Mouse (Mus musculus) heart, postnatal 36 days (tissue): ENCODE measurements around the gene Amt. TPM values are rescaled to one million over a fixed set of nuclear protein-coding genes. Genes with fewer than 3 reads are reported as not detected.

Experiments
- DNase-seq, 2 experiments: peaks; one replicate each; pipeline ENCODE4 v3.0.0; 2021 to 2022
- intact Hi-C: fragments of 180-260 bp; cut with DNase I; formaldehyde crosslinking; loops from one replicate; pipeline ENCODE4 v1.15.1; 2025
- total RNA-seq, 2 experiments: library from RNA; stranded (reverse); gene quantifications; 2 replicates each; pipeline ENCODE4 v1.2.3; 2021

Amt gene
- total RNA-seq, 2 experiments from 2014 or later: 4.0 to 5.2 TPM

DNA sequence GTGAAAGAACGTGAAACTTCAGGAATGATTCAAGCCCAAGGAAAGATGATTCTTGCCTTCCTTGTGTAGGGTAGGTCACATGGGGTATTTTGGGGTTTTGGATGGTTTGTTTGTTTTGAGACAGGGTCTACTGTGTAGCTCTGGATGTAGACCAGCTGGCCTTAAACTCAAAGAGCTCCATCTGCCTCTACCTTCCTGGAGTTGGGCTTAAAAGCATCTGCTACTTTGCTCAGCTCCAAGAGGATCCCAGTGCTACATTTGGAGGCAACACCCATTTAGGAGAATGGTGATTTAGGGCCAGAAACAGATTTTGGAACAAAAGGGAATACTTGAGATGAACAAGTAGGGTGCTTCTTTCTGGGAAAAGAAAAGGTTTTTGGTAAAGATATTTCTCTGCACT lies 28.1 kb downstream of the Amt start:
- DNase-seq: no peak
- intact Hi-C loops: loop anchor here (2.0 kb wide), 1 partner anchor 14 kb away; the partner anchor contains the start of gene Gpx1

DNA sequence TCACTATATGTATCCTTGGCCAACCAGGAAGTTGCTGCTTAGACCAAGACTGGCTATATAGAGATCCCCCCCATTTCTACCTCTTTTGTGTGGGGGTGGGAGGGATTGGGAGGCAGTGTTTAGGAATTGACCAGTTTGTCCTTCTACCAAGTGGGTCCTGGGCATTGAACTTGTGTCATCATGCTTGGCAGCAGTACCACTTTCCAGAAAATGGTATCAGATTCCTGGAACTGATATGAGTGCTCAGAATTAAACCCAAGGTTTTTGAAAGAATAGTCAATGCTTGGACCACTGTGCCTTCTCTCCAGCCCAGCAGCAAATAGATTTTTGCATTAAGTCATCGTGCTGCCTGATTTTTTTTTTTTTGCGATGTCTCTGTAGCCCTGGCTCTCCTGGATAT lies 29.2 kb downstream of the Amt start:
- intact Hi-C loops: loop anchor here (2.0 kb wide), 1 partner anchor 13 kb away; the partner anchor contains the start of gene Gpx1
- DNase-seq: no peak

DNA sequence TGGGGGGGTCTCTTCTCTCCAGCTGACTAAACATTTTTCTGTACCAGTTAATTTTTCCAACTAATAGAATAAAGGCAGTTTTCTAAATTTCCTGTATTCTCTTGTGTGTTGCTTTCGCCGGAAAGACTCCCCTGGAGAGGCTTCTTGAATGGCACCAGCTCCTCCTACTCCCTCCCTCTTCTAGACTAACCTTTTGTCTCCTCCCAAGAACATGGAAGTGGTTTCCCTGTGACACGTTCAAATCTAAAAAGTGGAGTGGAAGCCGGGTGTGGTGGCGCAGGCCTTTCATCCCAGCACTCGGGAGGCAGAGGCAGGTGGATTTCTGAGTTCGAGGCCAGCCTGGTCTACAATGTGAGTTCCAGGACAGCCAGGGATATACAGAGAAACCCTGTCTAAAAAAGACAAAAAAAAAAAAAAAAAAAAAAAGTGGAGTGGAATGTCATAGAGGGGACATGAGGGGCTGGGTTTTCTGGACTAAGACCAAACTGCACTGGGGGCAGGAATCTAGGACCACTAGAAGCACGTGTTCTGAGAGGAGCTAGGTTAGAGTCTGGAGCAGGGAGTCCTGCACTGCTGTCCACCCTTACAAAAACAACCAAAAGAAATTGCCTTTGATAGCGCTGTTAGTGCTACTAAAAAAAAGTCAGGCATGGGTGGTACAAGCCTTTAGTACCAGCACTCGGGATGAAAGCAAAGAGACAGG lies 41.3 kb downstream of the Amt start:
- DNase-seq: no peak
- intact Hi-C loops: loop anchor here (2.0 kb wide), 1 partner anchor 13 kb away; no protein-coding TSS in a partner anchor

DNA sequence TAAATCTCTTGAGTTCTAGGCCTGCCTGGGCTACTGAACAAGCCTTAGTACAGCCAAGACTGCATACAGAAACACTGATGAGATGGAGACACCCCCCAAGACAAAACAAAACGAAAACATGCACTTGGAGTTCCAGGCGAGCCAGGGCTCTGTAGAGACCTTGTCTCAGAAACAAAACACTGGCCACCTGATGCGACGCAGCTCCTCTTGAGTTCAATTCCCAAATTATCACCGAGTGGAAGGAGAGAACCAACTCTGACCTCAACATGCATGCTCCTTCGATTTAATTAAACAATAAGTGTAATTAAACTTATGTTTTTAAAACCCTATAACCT lies 41.9 kb downstream of the Amt start:
- intact Hi-C loops: loop anchor here (2.0 kb wide), 1 partner anchor 14 kb away; no protein-coding TSS in a partner anchor
- DNase-seq: no peak

DNA sequence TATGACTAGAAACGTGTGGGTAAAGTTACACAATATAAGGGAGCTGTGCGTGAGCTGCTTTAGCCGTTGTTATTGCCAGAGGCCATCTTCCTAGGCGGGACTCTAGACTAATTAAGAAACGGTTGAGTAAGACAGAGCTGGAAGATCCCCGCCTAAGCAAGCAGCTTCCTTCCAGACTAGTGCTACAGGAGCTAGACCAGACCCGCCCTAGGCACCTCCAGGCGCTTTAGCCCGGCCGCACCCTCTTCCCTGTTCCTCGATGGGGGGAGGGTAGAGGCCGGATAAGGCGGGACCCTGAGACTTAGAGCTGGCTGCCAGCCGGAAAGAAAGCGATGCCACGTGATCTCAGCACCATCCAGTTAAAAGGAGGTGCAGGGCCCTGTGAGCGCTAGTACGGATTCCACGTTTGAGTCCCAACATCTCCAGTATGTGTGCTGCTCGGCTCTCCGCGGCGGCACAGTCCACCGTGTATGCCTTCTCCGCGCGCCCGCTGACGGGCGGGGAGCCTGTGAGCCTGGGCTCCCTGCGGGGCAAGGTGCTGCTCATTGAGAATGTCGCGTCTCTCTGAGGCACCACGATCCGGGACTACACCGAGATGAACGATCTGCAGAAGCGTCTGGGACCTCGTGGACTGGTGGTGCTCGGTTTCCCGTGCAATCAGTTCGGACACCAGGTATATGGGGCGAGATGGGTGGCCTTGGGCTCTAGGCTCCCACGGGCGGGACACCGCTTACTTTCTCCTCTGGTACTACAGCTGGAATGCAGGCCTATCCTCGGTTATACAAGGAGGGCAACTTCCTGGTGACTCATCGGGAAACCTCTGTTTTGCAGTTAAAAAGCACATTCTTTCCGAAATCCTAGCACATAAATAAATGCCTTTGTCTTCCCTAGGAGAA lies 42.5 kb downstream of the Amt start, which contains the start of gene Gpx1:
Gpx1 (plus strand) TSS at position 18 of the 896 bp plus-strand sequence.
- DNase-seq: peak; percentile 90
- intact Hi-C loops: loop anchor here (1.0 to 2.0 kb wide), 2 partner anchors 14 to 33 kb away; partner anchors contain the start of genes Rhoa and Tcta

DNA sequence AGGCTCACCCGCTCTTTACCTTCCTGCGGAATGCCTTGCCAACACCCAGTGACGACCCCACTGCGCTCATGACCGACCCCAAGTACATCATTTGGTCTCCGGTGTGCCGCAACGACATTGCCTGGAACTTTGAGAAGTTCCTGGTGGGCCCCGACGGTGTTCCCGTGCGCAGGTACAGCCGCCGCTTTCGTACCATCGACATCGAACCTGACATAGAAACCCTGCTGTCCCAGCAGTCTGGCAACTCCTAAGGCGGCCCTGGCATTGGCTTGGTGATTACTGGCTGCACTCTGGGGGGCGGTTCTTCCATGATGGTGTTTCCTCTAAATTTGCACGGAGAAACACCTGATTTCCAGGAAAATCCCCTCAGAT lies 43.2 kb downstream of the Amt start:
- peak; percentile 33 to 34 for DNase-seq
- intact Hi-C loops: loop anchor here (1.0 to 2.0 kb wide), 2 partner anchors 15 to 34 kb away; partner anchors contain the start of genes Rhoa and Tcta

DNA sequence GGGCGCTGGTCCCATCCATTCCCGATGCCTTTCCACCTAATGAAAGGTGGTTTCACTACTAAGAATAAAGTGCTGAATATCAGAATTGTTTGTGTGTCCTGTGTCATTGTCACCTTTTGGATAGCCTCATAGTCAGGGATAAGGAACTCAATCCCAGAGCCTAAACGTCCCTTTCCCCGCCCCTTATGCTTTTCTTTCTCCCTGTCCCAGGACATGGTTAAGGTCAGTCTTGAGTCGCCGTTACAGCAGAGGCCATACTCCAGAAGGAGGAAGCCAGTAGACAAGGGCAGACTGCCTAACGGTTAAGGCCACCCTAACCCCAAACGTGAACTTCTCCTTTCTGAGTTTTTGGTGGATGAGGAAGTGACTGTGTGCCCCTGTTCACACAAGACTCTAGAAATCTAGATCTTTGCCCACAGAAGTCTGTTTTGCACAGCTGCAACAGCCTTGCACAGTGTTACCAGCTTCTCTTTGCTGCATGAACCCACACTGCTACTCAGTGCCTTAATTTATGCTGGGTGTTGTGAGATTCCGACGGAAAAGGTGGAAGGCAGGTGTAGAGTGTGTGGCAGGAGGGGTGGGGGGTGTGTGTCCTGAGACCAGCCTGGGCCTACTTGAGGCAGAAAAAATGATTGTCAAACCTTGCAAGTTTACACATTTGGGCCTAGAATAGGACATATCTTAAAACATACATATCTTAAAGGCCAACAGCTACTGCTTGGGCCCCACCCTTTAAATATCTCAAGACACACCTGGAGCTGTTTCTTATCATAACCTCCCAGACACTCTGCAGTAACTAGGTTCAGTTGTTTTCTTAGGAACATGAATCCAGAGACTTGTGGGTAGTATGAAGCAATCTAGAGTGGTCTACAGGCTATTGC lies 43.8 kb downstream of the Amt start:
- intact Hi-C loops: no loop called here
- peak in 1 of 2 experiments; percentile 31 for DNase-seq

DNA sequence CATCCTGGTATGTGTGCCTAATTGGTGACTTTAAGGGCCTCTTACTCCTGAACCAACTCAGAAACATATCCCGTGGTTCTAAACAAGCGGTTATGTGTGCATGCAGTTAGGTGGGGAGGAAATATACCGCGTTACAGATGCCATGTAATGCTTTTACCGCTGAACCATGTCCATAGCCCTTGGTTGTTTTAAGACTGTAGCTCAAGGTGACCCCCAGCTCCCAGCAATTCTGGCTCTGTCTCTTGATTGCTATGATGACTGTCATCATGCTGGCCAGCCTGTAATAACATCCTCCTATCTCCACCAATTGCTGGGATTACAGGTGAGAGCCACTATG lies 44.5 kb downstream of the Amt start:
- intact Hi-C loops: no loop called here
- no peak for DNase-seq

DNA sequence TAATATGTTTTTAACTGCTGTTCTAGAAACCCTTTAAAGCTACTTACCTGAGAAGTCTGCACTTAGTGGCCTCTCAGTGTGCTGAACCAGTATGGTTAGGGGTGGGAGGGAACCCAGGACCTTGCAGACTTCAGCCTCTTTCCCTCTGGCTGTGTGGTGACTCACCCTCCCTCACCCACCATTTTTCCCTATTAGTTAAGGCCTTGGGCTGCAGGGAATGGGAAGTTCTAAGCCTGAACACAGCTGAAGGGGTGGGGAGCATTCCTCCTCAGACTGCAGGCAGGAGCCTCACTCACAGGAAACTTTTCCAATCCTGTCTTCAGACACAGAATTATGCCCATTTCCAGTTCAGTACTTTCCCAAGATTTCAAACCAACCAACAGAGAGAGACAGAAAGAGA lies 45.1 kb downstream of the Amt start:
- DNase-seq: no peak

DNA sequence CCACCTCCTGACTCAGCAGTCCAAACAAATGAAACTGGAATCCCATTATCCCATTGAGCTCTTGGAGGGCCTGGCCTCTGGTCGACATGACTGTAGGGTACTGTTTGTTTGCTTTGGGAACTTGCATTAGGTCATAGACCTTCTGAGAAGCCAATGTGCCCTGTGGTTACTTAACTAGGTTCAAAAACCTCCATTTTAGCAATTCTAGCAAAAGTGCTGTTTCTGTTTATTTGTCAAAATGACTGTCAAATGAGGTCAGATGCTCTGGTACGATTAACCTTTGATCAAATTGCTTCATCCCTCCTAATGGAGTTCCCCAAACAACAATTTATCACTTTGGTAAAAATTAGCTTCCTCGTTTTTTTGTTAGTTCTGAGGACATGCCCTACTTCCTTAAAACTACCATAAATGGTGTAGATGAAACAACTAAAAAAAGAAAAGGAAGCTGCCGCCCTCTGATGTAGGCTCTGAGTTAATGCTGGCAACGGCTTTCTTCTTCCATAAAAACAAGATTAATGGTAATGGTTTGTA lies 45.7 kb downstream of the Amt start:
- intact Hi-C loops: no loop called here
- no peak for DNase-seq

More for the DNA sequence above, 45.1 kb downstream of the Amt start:
- intact Hi-C loops: no loop called here

DNA sequence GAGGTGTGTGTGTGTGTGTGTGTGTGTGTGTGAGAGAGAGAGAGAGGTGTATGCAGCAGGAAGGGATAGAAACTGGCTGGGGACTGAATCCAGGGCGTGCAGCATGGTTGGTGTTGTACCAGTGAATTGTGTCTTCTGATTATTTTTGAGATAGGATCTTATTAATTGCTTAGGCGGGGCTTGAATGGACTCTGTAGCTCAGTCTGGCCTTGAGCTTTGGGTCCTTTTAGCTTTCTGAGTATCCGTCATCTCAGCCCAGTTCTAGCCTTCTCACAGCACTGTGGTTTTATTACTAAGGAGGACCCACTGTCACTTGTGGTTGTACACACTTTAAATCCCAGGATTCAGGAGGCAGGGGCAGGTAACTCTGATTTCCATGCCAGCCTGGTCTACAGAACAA lies 46.7 kb downstream of the Amt start:
- intact Hi-C loops: no loop called here

DNA sequence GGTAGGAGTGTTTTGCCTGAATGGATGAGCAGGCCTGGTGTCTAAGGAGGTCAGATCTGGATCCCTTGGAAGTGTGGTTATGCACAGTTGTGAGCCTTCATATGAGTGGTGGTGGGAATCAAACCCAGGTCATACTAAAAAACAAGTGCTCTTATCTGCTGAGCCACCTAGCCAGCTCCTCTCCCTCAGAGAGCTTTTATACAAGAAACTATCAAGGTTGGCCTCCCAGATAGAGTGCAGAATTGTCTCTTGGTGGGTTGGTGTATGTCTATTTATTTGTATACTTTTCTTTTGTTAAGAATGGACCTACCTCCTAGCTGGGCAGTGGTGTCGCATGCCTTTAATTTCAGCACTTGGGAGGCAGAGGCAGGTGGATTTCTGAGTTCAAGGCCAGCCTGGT lies 47.2 kb downstream of the Amt start:
- intact Hi-C loops: no loop called here
- DNase-seq: no peak

More for the DNA sequence above, 46.7 kb downstream of the Amt start:
- no peak for DNase-seq

DNA sequence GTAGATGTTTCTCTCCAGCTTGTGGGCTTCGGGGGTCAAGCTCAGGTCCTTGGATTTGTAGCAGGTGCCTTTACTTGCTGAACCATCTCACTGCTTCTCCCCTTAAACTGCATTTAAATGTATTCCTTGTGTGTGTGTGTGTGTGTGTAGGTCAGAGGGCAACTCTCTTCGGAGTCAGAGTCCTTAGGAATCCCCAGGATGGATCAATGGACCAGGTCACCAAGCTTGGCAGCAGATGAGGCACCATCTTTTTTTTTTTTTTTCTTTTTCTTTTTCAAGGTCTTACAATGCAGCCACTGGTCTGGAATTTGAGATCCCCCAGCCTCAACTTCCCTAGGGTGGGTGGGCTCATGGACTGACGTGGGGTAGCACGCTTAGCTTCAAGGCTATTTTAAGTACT lies 47.8 kb downstream of the Amt start:
- DNase-seq: no peak
- intact Hi-C loops: no loop called here

DNA sequence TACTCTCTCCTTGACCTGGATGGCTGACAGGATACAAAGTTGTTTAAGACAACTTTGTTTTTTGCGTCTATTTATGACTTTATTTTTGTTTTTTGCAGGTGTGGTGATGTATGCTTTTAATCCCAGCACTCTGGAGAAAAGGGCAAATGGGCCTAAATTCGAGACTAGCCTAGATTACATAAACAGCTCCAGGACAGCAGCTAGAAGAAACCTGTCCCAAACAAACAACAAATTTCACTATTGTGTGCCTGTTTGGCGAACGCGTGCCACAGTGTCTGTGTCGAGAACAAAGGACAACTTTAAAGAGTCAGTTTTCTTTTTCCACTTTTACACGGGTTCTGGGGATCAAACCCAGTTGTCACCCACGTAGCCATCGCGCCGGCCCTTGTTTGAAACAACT lies 50.4 kb downstream of the Amt start:
- intact Hi-C loops: loop anchor here (1.0 kb wide), 1 partner anchor 41 kb away; the partner anchor contains the start of genes Rhoa and Tcta
- DNase-seq: no peak

DNA sequence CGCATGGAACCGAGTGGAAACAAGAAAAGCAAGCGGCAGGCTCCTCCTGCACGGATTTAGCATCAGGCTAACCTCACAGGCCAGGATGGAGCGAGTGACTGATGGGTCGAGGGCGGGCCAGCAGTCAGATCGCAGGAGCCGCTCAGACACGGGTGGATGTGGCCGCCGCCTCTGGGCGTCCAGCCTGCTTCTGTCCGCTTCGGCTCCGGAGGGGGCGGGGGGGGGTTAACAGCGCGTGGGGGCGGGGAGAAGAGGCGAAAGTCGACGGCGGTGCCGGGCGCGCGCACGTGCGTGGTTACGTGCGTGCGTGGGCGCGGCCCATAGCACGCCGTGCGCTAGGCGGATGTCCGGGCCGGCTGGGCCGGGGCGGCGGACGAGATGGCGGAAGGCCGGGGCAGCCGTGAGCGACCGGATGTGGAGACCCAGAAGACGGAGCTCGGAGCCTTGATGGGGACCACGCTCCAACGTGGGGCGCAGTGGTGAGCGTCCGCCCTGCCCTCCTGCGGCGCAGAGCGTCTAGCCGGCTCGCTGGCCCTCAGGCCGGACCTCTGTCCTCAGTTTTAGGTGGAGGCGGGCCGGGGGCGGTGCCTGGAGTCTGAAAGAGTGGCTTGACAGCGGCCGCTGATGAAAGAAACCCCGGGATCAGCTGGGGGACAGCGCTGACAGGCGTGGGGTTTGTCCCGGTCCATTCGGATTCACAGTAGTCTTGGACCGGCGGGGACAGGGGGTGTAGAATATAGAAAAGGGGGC lies 51.1 kb downstream of the Amt start, which contains the start of gene Usp4:
Usp4 (plus strand) TSS at position 314 of the 750 bp plus-strand sequence.
- DNase-seq: peak; percentile 85 to 91
- intact Hi-C loops: loop anchor here (1.0 kb wide), 1 partner anchor 41 kb away; the partner anchor contains the start of genes Rhoa and Tcta

DNA sequence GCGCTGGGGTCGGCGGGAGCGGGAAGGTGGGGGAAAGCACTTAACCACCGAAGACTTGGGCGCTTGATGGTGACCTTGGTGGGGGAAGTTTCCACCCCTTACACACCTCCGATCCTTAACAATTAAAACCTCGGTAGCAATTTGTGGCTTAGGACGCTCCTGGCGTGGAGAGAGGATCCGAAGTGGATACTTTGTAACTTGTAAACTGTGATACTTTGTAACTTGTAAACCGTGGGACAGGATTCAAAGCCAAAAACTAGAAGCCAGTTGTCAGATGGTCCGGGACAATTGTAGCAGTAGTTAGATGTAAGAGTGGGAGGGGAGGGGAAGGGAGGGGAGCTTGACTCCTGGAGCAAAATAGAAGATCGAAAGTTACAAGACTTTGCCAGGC lies 51.6 kb downstream of the Amt start:
- intact Hi-C loops: no loop called here
- no peak for DNase-seq

DNA sequence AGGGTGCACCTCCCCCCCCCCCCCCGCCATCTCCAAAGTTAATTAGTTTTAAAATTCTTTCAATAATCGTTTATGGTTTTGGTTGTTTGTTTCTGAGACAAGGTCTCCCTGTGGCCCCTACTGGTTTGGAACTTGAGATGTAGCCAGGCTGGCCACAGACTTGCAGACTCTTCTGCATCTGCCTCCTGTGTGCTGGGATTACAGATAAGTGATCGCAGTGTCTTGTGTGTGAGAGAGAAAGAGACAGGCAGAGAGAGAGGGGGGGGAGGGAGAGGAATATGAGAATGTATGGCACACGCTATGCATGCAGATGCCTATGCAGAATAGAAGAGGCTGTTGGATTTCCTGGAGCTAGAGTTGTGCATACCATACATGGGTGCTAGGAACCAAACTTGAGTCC lies 53.1 kb downstream of the Amt start:
- DNase-seq: no peak
- intact Hi-C loops: no loop called here
